Mouse (Mus musculus): Measurements from ENCODE around the gene Sdhc.
A peak's percentile ranks its signal among the peaks of the same experiment; 100 is the strongest.
"Not testable (repeated sequence)": the region's sequence is repeated elsewhere in the genome, so short reads cannot be mapped to it uniquely, and the experiment has no call there.

Sdhc gene

GRCm38 (mm10) chr1:171112986-171113385 is 37.4 kb downstream of the Sdhc start:
- no peak for DNase-seq (ENCODE audit: low read depth, low spot score)

- DNase-seq (ENCODE audit: low read depth, low spot score) = no peak
These were observed 38.4 kb downstream of the Sdhc start for GRCm38 (mm10) chr1:171111781-171112575.

- peak; percentile 90 for DNase-seq (ENCODE audit: low read depth, low spot score)
These were observed 39.2 kb downstream of the Sdhc start for GRCm38 (mm10) chr1:171111020-171111780.

- no peak for DNase-seq (ENCODE audit: low read depth, low spot score)
These were observed 39.8 kb downstream of the Sdhc start for GRCm38 (mm10) chr1:171110659-171111019.

- no peak for DNase-seq (ENCODE audit: low read depth, low spot score)
These were observed 40.8 kb downstream of the Sdhc start for GRCm38 (mm10) chr1:171109620-171110019.

- no peak for DNase-seq (ENCODE audit: low read depth, low spot score)
These were observed 45.2 kb downstream of the Sdhc start for GRCm38 (mm10) chr1:171105226-171105625.

GRCm38 (mm10) chr1:171103179-171103840 is 47.1 kb downstream of the Sdhc start:
- DNase-seq (ENCODE audit: low read depth, low spot score) = no peak

- DNase-seq (ENCODE audit: low read depth, low spot score) = peak; percentile 68
These were observed 47.7 kb downstream of the Sdhc start for GRCm38 (mm10) chr1:171102547-171103177.

GRCm38 (mm10) chr1:171101733-171102546 is 48.5 kb downstream of the Sdhc start:
- peak; percentile 76 for DNase-seq (ENCODE audit: low read depth, low spot score)

- no peak for DNase-seq (ENCODE audit: low read depth, low spot score)
These were observed 49.4 kb downstream of the Sdhc start for GRCm38 (mm10) chr1:171101033-171101432.

- no peak for DNase-seq (ENCODE audit: low read depth, low spot score)
These were observed 52.8 kb downstream of the Sdhc start for GRCm38 (mm10) chr1:171097612-171098011.

GRCm38 (mm10) chr1:171097136-171097535 is 53.3 kb downstream of the Sdhc start:
- no peak for DNase-seq (ENCODE audit: low read depth, low spot score)

- DNase-seq (ENCODE audit: low read depth, low spot score) = no peak
These were observed 54.1 kb downstream of the Sdhc start for GRCm38 (mm10) chr1:171096110-171096964.

GRCm38 (mm10) chr1:171094424-171094823 is 56.0 kb downstream of the Sdhc start:
- DNase-seq (ENCODE audit: low read depth, low spot score) = no peak

GRCm38 (mm10) chr1:171090761-171091160 is 59.6 kb downstream of the Sdhc start:
- no peak for DNase-seq (ENCODE audit: low read depth, low spot score)

GRCm38 (mm10) chr1:171089891-171090290 is 60.5 kb downstream of the Sdhc start:
- no peak for DNase-seq (ENCODE audit: low read depth, low spot score)

- DNase-seq (ENCODE audit: low read depth, low spot score) = not testable (repeated sequence)
These were observed 62.0 kb downstream of the Sdhc start for GRCm38 (mm10) chr1:171088237-171088869.

GRCm38 (mm10) chr1:171085718-171086117 is 64.7 kb downstream of the Sdhc start:
- no peak for DNase-seq (ENCODE audit: low read depth, low spot score)

- not testable (repeated sequence) for DNase-seq (ENCODE audit: low read depth, low spot score)
These were observed 68.7 kb downstream of the Sdhc start for GRCm38 (mm10) chr1:171081512-171082231.
